Mouse (Mus musculus): Measurements from ENCODE around the gene Jdp2.

DNA sequence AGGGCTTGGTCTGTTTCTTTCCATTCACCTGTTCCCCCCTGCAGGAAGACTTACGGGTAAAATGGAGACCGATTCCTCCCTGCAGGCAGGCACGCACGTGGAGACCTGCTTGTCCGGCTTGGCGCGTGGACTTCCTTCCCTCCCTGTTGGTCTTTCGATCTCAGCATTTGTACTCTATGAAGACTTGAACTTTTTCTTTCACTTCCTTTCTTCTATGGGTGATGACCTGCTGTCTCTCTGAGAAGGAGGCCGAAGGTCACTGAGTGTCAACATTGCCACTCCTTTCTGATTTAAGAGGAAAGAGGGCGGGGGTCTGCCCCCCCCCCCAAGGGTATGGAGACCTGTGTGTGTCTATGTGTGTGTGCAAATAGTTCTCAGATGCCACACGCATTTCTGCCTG, 774 bp upstream of the Jdp2 start:
- TF ChIP-seq GATA1 (IDR thresholded peaks at IDR 0.05; ENCODE audit: borderline replicate concordance, low read length) (no peak), FLI1 (IDR thresholded peaks at IDR 0.05; ENCODE audit: low read length) (no peak)
